Mouse (Mus musculus) embryonic facial prominence, embryonic 12.5 days (tissue): ENCODE data around the gene Drap1. TPM values are rescaled to one million over a fixed set of nuclear protein-coding genes. Genes with fewer than 3 reads are reported as not detected.

ENCODE experiments used
- ATAC-seq: fragments of 200-750 bp; cut with Nextera tagmentation; 2 replicates; pipeline ENCODE4 v1.8.0; 2017; ENCODE audit not compliant: insufficient number of reproducible peaks, insufficient read depth, low FRiP score, low TSS enrichment
- H3K27ac ChIP-seq: fragments of 300-500 bp; sonication (generic); 2 replicates; pipeline ENCODE4 v1.5.1; 2016; ENCODE audit warnings: mild to moderate bottlenecking
- H3K27me3 ChIP-seq: fragments of 300-500 bp; sonication (generic); 2 replicates; pipeline ENCODE4 v1.6.1; 2016; ENCODE audit warnings: mild to moderate bottlenecking, moderate library complexity
- H3K36me3 ChIP-seq: fragments of 300-500 bp; sonication (generic); 2 replicates; pipeline ENCODE4 v1.6.1; 2016; ENCODE audit warnings: mild to moderate bottlenecking
- H3K4me1 ChIP-seq: fragments of 300-500 bp; sonication (generic); 2 replicates; pipeline ENCODE4 v1.6.1; 2016
- H3K4me2 ChIP-seq: fragments of 300-500 bp; sonication (generic); replicated peaks from 2 replicates; pipeline ENCODE4 v1.6.1; 2016; ENCODE audit warnings: mild to moderate bottlenecking, moderate library complexity
- H3K4me3 ChIP-seq: fragments of 300-500 bp; sonication (generic); 2 replicates; pipeline ENCODE4 v1.5.1; 2016; ENCODE audit warnings: mild to moderate bottlenecking
- H3K9ac ChIP-seq: fragments of 300-500 bp; sonication (generic); 2 replicates; pipeline ENCODE4 v1.6.1; 2016; ENCODE audit warnings: mild to moderate bottlenecking, moderate library complexity
- H3K9me3 ChIP-seq: fragments of 300-500 bp; sonication (generic); 2 replicates; pipeline ENCODE4 v1.6.1; 2016; ENCODE audit warnings: mild to moderate bottlenecking, moderate library complexity
- WGBS: fragments of 180-500 bp; shearing (Covaris S2); methylation state at CpG from one replicate; pipeline ENCODE4 v1.1.7; 2016; 5-methylcytosine and 5-hydroxymethylcytosine counted together
- polyA plus RNA-seq: library from polyadenylated mRNA; unstranded; fragments of >200 nt; fragmentation: Nextera tagmentation; extraction: Ambion mirVana; gene quantifications from 2 replicates; pipeline ENCODE4 v1.2.1, GENCODE M21; 2016

The Drap1 gene
- polyA plus RNA-seq, 1 experiment from 2014 or later: 303 TPM

DNA sequence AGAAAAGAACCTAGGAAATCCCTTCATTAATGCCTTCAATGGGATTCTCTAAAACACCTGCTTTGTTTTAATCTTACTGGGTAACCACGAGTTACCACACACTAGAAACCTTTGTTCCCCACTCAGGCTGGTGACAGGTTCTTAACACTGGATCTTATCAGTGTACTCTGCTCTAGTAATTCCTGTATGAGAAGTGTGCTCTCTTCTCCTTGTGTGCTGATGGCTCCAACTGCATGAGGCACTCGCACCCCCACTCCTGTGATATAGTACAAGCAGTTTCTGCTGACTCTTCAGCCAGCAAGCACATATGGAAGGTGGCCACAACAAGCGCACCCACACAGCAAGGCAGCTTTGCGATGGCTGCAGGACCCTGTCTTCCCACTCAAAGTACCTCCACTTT is 50.6 kb downstream of the Drap1 start:
- Histone ChIP-seq H3K27ac (no peak overlapping the region), H3K36me3 (peaks cover 61% of the 10 kb centered on the region), H3K4me3 (no peak overlapping the region), H3K27me3 (no peaks in the 10 kb centered on the region), H3K4me1 (no peaks in the 10 kb centered on the region), H3K9me3 (no peaks in the 10 kb centered on the region), H3K4me2 (no peak overlapping the region), H3K9ac (no peak overlapping the region)
- 83% methylated on average over 4 of the region's 4 CpGs for WGBS
- no peak for ATAC-seq

Other genes starting within 250 kb of the Drap1 start
- gene Pacs1, start 151.9 kb downstream of the Drap1 start, polyA plus RNA-seq: 31.3 and 32.2 TPM in 2 replicates
- 386 and 406 TPM in 2 replicates for gene Sf3b2, start 129.5 kb downstream of the Drap1 start, polyA plus RNA-seq
- gene Gal3st3, start 126.6 kb downstream of the Drap1 start, polyA plus RNA-seq: 8.1 and 8.5 TPM in 2 replicates
- not detected in 2 replicates for gene Catsper1, start 89.2 kb downstream of the Drap1 start, polyA plus RNA-seq
- 0.52 and 1.3 TPM in 2 replicates for gene Cst6, start 75.4 kb downstream of the Drap1 start, polyA plus RNA-seq
- gene Eif1ad, start 58.2 kb downstream of the Drap1 start, polyA plus RNA-seq: 63.5 and 66.8 TPM in 2 replicates
- 384 and 411 TPM in 2 replicates for gene Banf1, start 57.8 kb downstream of the Drap1 start, polyA plus RNA-seq
- 98.9 and 107 TPM in 2 replicates for gene Sart1, start 36.3 kb downstream of the Drap1 start, polyA plus RNA-seq
- gene Tsga10ip, start 22.5 kb downstream of the Drap1 start, polyA plus RNA-seq: 0.45 and 0.55 TPM in 2 replicates
- gene AI837181, start 165 bp upstream of the Drap1 start, polyA plus RNA-seq: 67.2 and 67.9 TPM in 2 replicates
- gene Fosl1, start 22.6 kb upstream of the Drap1 start, polyA plus RNA-seq: not detected in 2 replicates
- gene Ccdc85b, start 32.9 kb upstream of the Drap1 start, polyA plus RNA-seq: 10.8 and 11.0 TPM in 2 replicates
- gene Fibp, start 35.6 kb upstream of the Drap1 start, polyA plus RNA-seq: 146 and 150 TPM in 2 replicates
- 1.9 and 2.1 TPM in 2 replicates for gene Ctsw, start 43.5 kb upstream of the Drap1 start, polyA plus RNA-seq
- gene Efemp2, start 49.0 kb upstream of the Drap1 start, polyA plus RNA-seq: 145 TPM in 2 replicates
- gene Mus81, start 63.4 kb upstream of the Drap1 start, polyA plus RNA-seq: 44.1 and 46.6 TPM in 2 replicates
- gene Cfl1, start 65.5 kb upstream of the Drap1 start, polyA plus RNA-seq: 2,582 and 2,586 TPM in 2 replicates
- 0.15 TPM in 1 of 2 replicates, not detected in the other for gene 1700020D05Rik, start 78.8 kb upstream of the Drap1 start, polyA plus RNA-seq
- 11.9 and 15.2 TPM in 2 replicates for gene Snx32, start 85.6 kb upstream of the Drap1 start, polyA plus RNA-seq
- 1.3 and 1.6 TPM in 2 replicates for gene Ovol1, start 135.7 kb upstream of the Drap1 start, polyA plus RNA-seq
- 2.8 and 3.2 TPM in 2 replicates for gene Ap5b1, start 143.0 kb upstream of the Drap1 start, polyA plus RNA-seq
- gene Rnaseh2c, start 176.9 kb upstream of the Drap1 start, polyA plus RNA-seq: 148 and 158 TPM in 2 replicates
- gene Kat5, start 185.3 kb upstream of the Drap1 start, polyA plus RNA-seq: 61.3 and 63.7 TPM in 2 replicates
- gene Rela, start 212.5 kb upstream of the Drap1 start, polyA plus RNA-seq: 46.5 and 49.3 TPM in 2 replicates
- 27.0 and 28.7 TPM in 2 replicates for gene Sipa1, start 238.7 kb upstream of the Drap1 start, polyA plus RNA-seq